Mouse (Mus musculus): ENCODE results near the gene Kbtbd12.

DNA sequence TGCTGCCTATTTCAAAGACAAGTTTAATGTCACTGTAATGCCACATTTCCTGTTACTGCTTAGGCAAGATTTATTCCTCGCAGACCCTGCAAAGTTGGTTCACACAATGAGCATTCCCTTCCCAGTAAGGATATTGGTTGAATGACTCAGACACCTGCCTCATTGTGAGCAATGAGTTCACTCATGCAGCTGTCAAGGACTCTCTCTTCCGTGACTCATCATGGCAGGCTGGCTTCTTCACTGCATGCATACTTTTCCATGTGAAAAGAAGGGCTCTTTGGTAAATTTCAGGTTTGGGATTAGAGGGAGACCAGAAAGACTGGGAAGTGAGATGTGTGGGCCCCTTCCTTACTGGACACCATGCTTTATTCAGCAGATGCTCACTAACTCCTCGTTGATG lies 50.7 kb downstream of the Kbtbd12 start:
- TF ChIP-seq CTCF (IDR thresholded peaks at IDR 0.05; ENCODE audit: low read depth, low read length) = no peak
- no peak for TF ChIP-seq POLR2A (IDR thresholded peaks at IDR 0.05; ENCODE audit: extremely low read depth, insufficient read depth, low read length)

Data from liver, adult 2 months (tissue).